Mouse (Mus musculus) neural tube, embryonic 10.5 days (tissue): Measurements from ENCODE around the gene Chd6.

ENCODE experiments used
- DNase-seq: peaks from one replicate; pipeline ENCODE4 v3.0.0-alpha.2; 2017; ENCODE audit warnings: low spot score; ENCODE audit errors: extremely low spot score

The Chd6 gene

GRCm38 (mm10) chr2:160934451-160934850 lies 174.4 kb downstream of the Chd6 start:
- no peak for DNase-seq

- DNase-seq = no peak
Measured at GRCm38 (mm10) chr2:160933890-160934289, 175.0 kb downstream of the Chd6 start.

GRCm38 (mm10) chr2:160932981-160933380 lies 175.9 kb downstream of the Chd6 start:
- DNase-seq = no peak

GRCm38 (mm10) chr2:160932325-160932724 lies 176.6 kb downstream of the Chd6 start:
- no peak for DNase-seq

GRCm38 (mm10) chr2:160931378-160931777 lies 177.5 kb downstream of the Chd6 start:
- no peak for DNase-seq

- DNase-seq = no peak
Measured at GRCm38 (mm10) chr2:160925203-160925602, 183.7 kb downstream of the Chd6 start.

GRCm38 (mm10) chr2:160921285-160921684 lies 187.6 kb downstream of the Chd6 start:
- DNase-seq = no peak

GRCm38 (mm10) chr2:160918930-160919215 lies 190.0 kb downstream of the Chd6 start:
- no peak for DNase-seq

GRCm38 (mm10) chr2:160918154-160918929 lies 190.5 kb downstream of the Chd6 start:
- DNase-seq = no peak

- no peak for DNase-seq
Measured at GRCm38 (mm10) chr2:160917313-160917712, 191.6 kb downstream of the Chd6 start.

GRCm38 (mm10) chr2:160916714-160917113 lies 192.2 kb downstream of the Chd6 start:
- DNase-seq = no peak

- no peak for DNase-seq
Measured at GRCm38 (mm10) chr2:160915821-160916610, 192.9 kb downstream of the Chd6 start.

GRCm38 (mm10) chr2:160914656-160915055 lies 194.2 kb downstream of the Chd6 start:
- DNase-seq = no peak

- DNase-seq = peak; percentile 60
Measured at GRCm38 (mm10) chr2:160912231-160912671, 196.6 kb downstream of the Chd6 start, which contains the start of gene Emilin3. Gene Emilin3, minus strand, starts transcription at chr2:160912328.

GRCm38 (mm10) chr2:160911558-160912201 lies 197.2 kb downstream of the Chd6 start:
- DNase-seq = peak; percentile 64

- no peak for DNase-seq
Measured at GRCm38 (mm10) chr2:160910633-160911032, 198.2 kb downstream of the Chd6 start.

GRCm38 (mm10) chr2:160908607-160909006 lies 200.3 kb downstream of the Chd6 start:
- no peak for DNase-seq

GRCm38 (mm10) chr2:160906101-160906500 lies 202.8 kb downstream of the Chd6 start:
- no peak for DNase-seq

GRCm38 (mm10) chr2:160905301-160905700 lies 203.6 kb downstream of the Chd6 start:
- no peak for DNase-seq

GRCm38 (mm10) chr2:160901656-160902412 lies 207.0 kb downstream of the Chd6 start:
- no peak for DNase-seq
